Mouse (Mus musculus): ENCODE measurements at regions not wholly inside any gene's neighbourhood (a gene's known extent, or its start where the extent isn't known, plus 50 kb on each side); places are given as distances from the start of the nearest gene placed in this dataset.

- Histone ChIP-seq H3K4me3 (ENCODE audit: control insufficient read depth in 1 of 2, insufficient read depth in 1 of 2, low read depth in 2 of 2, low read length in 2 of 2) (no peak overlapping the region), H3K36me3 (ENCODE audit: control insufficient read depth in 1 of 2, insufficient read depth in 2 of 2, low read length in 2 of 2) (no peaks in the 10 kb centered on the region), H3K9ac (ENCODE audit: control insufficient read depth, low read depth, low read length, poor library complexity, severe bottlenecking) (no peak overlapping the region), H3K79me2 (ENCODE audit: control insufficient read depth, insufficient read depth, low read length, poor library complexity) (no peaks in the 10 kb centered on the region), H3K27me3 (ENCODE audit: control insufficient read depth in 1 of 2, insufficient read depth in 2 of 2, low read length in 2 of 2) (no peaks in the 10 kb centered on the region), H3K9me3 (replicated peaks; ENCODE audit: insufficient read depth, low read length) (no peaks in the 10 kb centered on the region), H3K4me1 (ENCODE audit: control insufficient read depth in 1 of 2, insufficient read depth in 2 of 2, low read length in 2 of 2) (no peaks in the 10 kb centered on the region), H3K27ac (ENCODE audit: control insufficient read depth, low read depth, low read length) (no peak overlapping the region)
- no peak for DNase-seq (ENCODE audit: low read depth, low spot score)
- no peak for TF ChIP-seq TBP (IDR thresholded peaks at IDR 0.05; ENCODE audit: low read depth, low read length)
- TF ChIP-seq ZKSCAN1 (IDR thresholded peaks at IDR 0.05; ENCODE audit: low read depth, low read length) = no peak
- no peak for TF ChIP-seq MAFK (IDR thresholded peaks at IDR 0.05; ENCODE audit: borderline replicate concordance, low read depth, low read length)
- TF ChIP-seq ZC3H11A (IDR thresholded peaks at IDR 0.05; ENCODE audit: low read depth, low read length) = no peak
- no peak for TF ChIP-seq TCF12 (IDR thresholded peaks at IDR 0.05; ENCODE audit: low read depth, low read length)
- TF ChIP-seq MEF2A (IDR thresholded peaks at IDR 0.05; ENCODE audit: extremely low read depth, insufficient replicate concordance, low read depth, low read length, poor library complexity, severe bottlenecking) = no peak
- no peak for TF ChIP-seq SMC3 (IDR thresholded peaks at IDR 0.05; ENCODE audit: low read depth, low read length)
- no peak for TF ChIP-seq MAZ (IDR thresholded peaks at IDR 0.05; ENCODE audit: low read depth, low read length)
- no peak for TF ChIP-seq POLR2AphosphoS5 (IDR thresholded peaks at IDR 0.05; ENCODE audit: borderline replicate concordance, low read depth, low read length)
- TF ChIP-seq MYC (IDR thresholded peaks at IDR 0.05; ENCODE audit: low read depth, low read length) = no peak
Measured at GRCm38 (mm10) chr3:56244370-56244769, 60.9 kb upstream of the Nbea start.

- H3K4me1 ChIP-seq (ENCODE audit: control insufficient read depth in 1 of 2, insufficient read depth in 2 of 2, low read length in 2 of 2) = no peaks in the 10 kb centered on the region
- no peaks in the 10 kb centered on the region for H3K27me3 ChIP-seq (ENCODE audit: control insufficient read depth in 1 of 2, insufficient read depth in 2 of 2, low read length in 2 of 2)
- no peaks in the 10 kb centered on the region for H3K9me3 ChIP-seq (replicated peaks; ENCODE audit: insufficient read depth, low read length)
- no peaks in the 10 kb centered on the region for H3K36me3 ChIP-seq (ENCODE audit: control insufficient read depth in 1 of 2, insufficient read depth in 2 of 2, low read length in 2 of 2)
- no peak overlapping the region for H3K9ac ChIP-seq (ENCODE audit: control insufficient read depth, low read depth, low read length, poor library complexity, severe bottlenecking)
- TF ChIP-seq SIN3A (IDR thresholded peaks at IDR 0.05; ENCODE audit: low read length) = no peak
- no peak for TF ChIP-seq JUND (IDR thresholded peaks at IDR 0.05; ENCODE audit: low read depth, low read length)
- TF ChIP-seq MAX (IDR thresholded peaks at IDR 0.05; ENCODE audit: low read length) = no peak
- TF ChIP-seq ZNF384 (IDR thresholded peaks at IDR 0.05; ENCODE audit: low read depth, low read length) = no peak
- TF ChIP-seq POLR2AphosphoS5 (IDR thresholded peaks at IDR 0.05; ENCODE audit: borderline replicate concordance, low read depth, low read length) = no peak
- TF ChIP-seq MEF2A (IDR thresholded peaks at IDR 0.05; ENCODE audit: extremely low read depth, insufficient replicate concordance, low read depth, low read length, poor library complexity, severe bottlenecking) = no peak
- no peaks in the 10 kb centered on the region for H3K79me2 ChIP-seq (ENCODE audit: control insufficient read depth, insufficient read depth, low read length, poor library complexity)
- no peak overlapping the region for H3K4me3 ChIP-seq (ENCODE audit: control insufficient read depth in 1 of 2, insufficient read depth in 1 of 2, low read depth in 2 of 2, low read length in 2 of 2)
- H3K27ac ChIP-seq (ENCODE audit: control insufficient read depth, low read depth, low read length) = no peak overlapping the region
- DNase-seq (ENCODE audit: low read depth, low spot score) = no peak
Measured at GRCm38 (mm10) chr3:56238228-56238627, 54.7 kb upstream of the Nbea start.

- Histone ChIP-seq H3K9me3 (replicated peaks; ENCODE audit: insufficient read depth, low read length) (no peaks in the 10 kb centered on the region), H3K9ac (ENCODE audit: control insufficient read depth, low read depth, low read length, poor library complexity, severe bottlenecking) (no peak overlapping the region), H3K4me1 (ENCODE audit: control insufficient read depth in 1 of 2, insufficient read depth in 2 of 2, low read length in 2 of 2) (no peaks in the 10 kb centered on the region), H3K4me3 (ENCODE audit: control insufficient read depth in 1 of 2, insufficient read depth in 1 of 2, low read depth in 2 of 2, low read length in 2 of 2) (no peak overlapping the region), H3K36me3 (ENCODE audit: control insufficient read depth in 1 of 2, insufficient read depth in 2 of 2, low read length in 2 of 2) (no peaks in the 10 kb centered on the region), H3K27ac (ENCODE audit: control insufficient read depth, low read depth, low read length) (no peak overlapping the region), H3K79me2 (ENCODE audit: control insufficient read depth, insufficient read depth, low read length, poor library complexity) (no peaks in the 10 kb centered on the region), H3K27me3 (ENCODE audit: control insufficient read depth in 1 of 2, insufficient read depth in 2 of 2, low read length in 2 of 2) (no peaks in the 10 kb centered on the region; a peak in 1 of 4 replicates)
- TF ChIP-seq USF2 (IDR thresholded peaks at IDR 0.05; ENCODE audit: borderline replicate concordance in 1 of 2, insufficient read depth in 1 of 2, low read depth in 1 of 2, low read length in 2 of 2) = no peak
- no peak for TF ChIP-seq POLR2A (IDR thresholded peaks at IDR 0.05; ENCODE audit: control insufficient read depth in 1 of 2, insufficient read depth in 1 of 2, low read depth in 1 of 2, low read length in 2 of 2, poor library complexity in 1 of 2)
- TF ChIP-seq RCOR1 (IDR thresholded peaks at IDR 0.05; ENCODE audit: low read depth, low read length) = no peak
- no peak for TF ChIP-seq ZNF384 (IDR thresholded peaks at IDR 0.05; ENCODE audit: low read depth, low read length)
- TF ChIP-seq HCFC1 (IDR thresholded peaks at IDR 0.05; ENCODE audit: low read depth, low read length) = no peak
- TF ChIP-seq ETS1 (IDR thresholded peaks at IDR 0.05; ENCODE audit: low read depth, low read length) = no peak
- TF ChIP-seq CHD2 (IDR thresholded peaks at IDR 0.05; ENCODE audit: low read length) = no peak
- no peak for TF ChIP-seq SIN3A (IDR thresholded peaks at IDR 0.05; ENCODE audit: low read length)
- no peak for TF ChIP-seq CTCF (IDR thresholded peaks at IDR 0.05 in 2 of 3, conservative IDR thresholded peaks at IDR 0.05 in 1 of 3; ENCODE audit: control insufficient read depth in 1 of 3, insufficient read depth in 1 of 3, low read depth in 2 of 3, low read length in 3 of 3, poor library complexity in 1 of 3, severe bottlenecking in 1 of 3)
- TF ChIP-seq NRF1 (IDR thresholded peaks at IDR 0.05; ENCODE audit: insufficient read depth, low read depth, low read length, poor library complexity, severe bottlenecking) = no peak
- no peak for TF ChIP-seq E2F4 (IDR thresholded peaks at IDR 0.05; ENCODE audit: borderline replicate concordance, low read depth, low read length)
- TF ChIP-seq GABPA (IDR thresholded peaks at IDR 0.05; ENCODE audit: low read depth, low read length) = no peak
- TF ChIP-seq EP300 (IDR thresholded peaks at IDR 0.05; ENCODE audit: low read depth in 1 of 2, low read length in 2 of 2) = no peak
- TF ChIP-seq TCF12 (IDR thresholded peaks at IDR 0.05; ENCODE audit: low read depth, low read length) = no peak
- TF ChIP-seq ZC3H11A (IDR thresholded peaks at IDR 0.05; ENCODE audit: low read depth, low read length) = no peak
- no peak for DNase-seq (ENCODE audit: low read depth, low spot score)
Measured at GRCm38 (mm10) chr3:56236163-56236562, 52.7 kb upstream of the Nbea start.

Data from MEL (cell line).